Mouse (Mus musculus) embryo, embryonic 10.5 days (tissue): ENCODE results near the gene Trip6.
A peak's percentile ranks its signal among the peaks of the same experiment; 100 is the strongest.
"Not testable (repeated sequence)": the region's sequence is repeated elsewhere in the genome, so short reads cannot be mapped to it uniquely, and the experiment has no call there.

Source experiments
- DNase-seq: peaks from one replicate; pipeline ENCODE4 v3.0.0-alpha.2; 2015; ENCODE audit warnings: low spot score

The Trip6 gene

DNA sequence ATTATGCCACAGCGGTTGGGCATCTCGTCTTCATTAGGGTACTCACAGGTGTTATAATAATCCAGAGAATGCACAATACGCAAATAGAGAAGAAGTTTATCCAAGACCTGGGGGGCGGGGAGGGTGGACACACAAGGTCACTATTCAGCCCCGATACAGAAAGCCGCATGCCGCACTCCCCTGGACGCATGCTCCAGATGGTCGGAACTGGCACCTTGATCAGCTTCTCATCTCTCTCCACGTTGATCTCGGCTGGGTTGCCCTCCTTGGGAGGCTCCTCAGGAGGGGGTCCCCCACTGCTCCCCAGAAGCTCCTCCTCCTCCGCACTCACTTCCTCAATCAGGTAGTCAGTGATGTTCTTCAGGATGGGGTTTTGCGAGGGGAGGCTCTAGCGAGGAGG is 17.1 kb downstream of the Trip6 start:
- no peak for DNase-seq

DNA sequence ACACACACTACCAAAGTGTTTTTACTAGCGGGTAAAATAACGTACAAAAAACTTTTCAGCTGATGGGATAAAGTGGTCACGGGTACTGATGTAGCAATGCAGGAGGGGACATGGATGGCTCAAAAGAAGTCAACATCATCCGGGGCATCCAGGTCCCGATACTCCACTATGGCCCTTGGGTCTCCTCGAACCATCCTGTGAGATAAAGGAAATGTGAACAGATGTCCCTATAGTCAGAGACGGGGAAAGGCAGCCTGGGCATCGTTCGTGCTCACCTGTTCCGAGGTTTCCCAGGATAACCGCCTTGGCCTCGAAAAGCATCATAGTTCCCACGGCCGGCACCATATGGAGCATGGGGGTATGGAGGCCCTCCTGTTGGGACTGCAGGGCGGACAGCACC is 18.5 kb downstream of the Trip6 start:
- no peak for DNase-seq

DNA sequence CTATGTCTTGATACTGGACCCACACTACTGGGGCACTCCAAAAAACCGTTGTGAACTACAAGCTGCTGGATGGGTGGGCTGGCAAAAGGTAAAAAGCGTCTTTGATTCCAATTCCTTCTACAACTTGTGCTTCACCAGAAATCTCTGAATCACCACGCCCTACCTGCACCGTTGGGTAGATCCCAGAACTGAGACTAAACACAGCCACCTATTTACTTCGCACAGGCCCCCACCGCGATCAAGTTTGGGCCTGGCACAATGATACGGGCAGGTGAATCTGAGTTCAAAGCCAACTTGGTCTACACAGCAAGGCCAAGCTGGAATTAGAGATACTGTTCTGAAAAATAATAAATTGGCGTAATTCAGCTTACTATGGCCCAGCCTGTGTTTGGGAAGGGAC is 18.9 kb downstream of the Trip6 start:
- DNase-seq: no peak

DNA sequence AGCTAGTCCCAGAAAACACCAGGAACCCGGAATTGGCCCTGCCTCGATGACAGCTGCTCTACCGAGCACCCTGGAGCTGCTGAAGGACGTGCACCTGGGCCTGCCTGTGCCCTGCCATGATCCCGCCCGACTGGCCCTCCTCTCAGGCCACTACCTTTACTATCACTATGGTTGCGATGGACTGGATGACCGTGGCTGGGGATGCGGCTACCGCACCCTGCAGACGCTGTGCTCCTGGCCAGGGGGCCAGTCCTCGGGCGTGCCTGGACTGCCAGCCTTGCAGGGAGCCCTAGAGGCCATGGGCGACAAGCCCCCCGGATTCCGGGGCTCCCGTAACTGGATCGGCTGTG is 19.5 kb downstream of the Trip6 start:
- no peak for DNase-seq

DNA sequence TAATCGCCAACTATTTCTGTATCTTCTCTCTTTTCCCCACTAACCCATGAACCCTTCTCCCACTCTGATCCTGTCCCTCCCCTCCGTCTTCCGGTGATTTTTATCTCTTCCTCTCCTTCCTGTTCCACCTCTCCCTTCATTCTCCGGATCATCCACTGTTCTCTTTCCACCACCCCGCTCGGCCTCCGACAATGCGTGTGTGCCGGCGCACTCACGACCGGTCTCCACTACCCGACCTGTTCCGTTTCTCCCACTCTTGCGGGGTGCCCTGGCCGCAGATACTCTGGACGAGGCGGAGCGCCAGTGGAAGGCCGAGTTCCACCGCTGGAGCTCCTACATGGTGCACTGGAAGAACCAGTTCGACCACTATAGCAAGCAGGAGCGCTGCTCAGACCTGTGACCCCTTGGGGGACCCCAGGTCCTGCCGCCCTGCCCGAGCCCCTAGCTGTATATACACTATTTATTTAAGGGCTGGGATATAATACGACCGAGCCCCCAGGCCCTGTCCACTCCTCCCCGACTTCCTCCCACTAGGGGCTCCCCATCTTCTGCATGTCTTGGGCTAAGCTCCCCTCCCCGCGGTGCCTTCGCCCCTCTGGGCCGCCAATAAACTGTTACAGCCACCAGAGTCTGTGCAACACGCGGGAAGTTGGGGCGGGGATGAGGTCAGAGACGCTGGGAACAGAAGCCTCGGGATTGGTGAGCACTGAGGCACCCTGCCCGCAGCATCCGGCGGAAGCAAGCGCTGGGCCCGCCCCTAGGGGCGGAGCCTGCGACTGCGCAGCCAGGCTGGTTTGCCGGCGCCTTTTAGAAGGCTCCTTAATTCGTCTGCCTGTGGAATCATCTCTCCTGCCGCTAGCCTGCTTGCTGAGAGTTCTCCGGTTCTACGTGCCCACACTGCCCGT is 20.1 kb downstream of the Trip6 start, which contains the start of gene Ufsp1:
Ufsp1 (plus strand) TSS at position 791 of the 905 bp plus-strand sequence.
- DNase-seq: peak; percentile 97

DNA sequence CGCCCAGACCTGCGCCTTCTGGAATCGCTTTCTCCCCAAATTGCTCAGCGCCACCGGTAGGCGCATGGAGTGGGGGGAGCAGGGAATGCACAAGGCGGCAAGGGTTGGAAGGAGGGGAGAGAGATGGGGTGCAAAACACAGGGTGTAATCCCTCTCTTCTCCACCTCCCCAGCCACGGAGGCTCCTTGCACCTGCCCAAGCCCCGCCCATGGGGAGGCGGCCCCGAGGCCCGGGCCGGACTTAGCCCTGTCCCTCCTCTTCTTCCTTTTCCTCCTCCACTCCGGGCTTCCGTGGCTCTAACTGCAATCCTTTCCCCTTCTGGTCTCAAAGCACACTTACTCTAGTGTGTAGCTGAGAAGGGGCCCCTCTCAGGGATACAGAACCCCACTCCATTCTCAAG is 20.9 kb downstream of the Trip6 start:
- DNase-seq: peak; percentile 72

DNA sequence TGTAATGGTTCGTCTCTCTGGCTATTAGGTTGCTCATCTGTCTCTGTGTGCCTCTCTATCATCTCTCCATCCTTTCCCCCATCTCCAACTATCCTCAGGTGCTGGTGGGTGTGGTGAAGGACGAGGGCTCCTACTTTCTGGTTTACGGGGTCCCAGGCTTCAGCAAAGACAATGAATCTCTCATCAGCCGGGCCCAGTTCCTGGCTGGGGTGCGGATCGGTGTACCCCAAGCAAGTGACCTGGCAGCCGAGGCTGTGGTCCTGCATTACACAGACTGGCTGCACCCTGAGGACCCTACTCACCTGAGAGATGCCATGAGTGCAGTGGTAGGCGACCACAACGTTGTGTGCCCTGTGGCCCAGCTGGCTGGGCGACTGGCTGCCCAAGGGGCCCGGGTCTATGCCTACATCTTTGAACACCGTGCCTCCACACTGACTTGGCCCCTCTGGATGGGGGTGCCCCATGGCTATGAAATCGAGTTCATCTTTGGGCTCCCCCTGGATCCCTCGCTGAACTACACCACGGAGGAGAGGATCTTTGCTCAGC is 22.8 kb downstream of the Trip6 start:
- no peak for DNase-seq

DNA sequence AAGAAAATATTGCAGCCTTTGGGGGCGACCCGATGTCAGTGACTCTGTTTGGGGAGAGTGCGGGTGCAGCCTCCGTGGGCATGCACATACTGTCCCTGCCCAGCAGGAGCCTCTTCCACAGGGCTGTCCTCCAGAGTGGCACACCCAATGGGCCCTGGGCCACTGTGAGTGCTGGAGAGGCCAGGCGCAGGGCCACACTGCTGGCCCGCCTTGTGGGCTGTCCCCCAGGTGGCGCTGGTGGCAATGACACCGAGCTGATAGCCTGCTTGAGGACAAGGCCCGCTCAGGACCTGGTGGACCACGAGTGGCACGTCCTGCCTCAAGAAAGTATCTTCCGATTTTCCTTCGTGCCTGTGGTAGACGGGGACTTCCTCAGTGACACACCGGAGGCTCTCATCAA is 23.5 kb downstream of the Trip6 start:
- peak; percentile 69 for DNase-seq

DNA sequence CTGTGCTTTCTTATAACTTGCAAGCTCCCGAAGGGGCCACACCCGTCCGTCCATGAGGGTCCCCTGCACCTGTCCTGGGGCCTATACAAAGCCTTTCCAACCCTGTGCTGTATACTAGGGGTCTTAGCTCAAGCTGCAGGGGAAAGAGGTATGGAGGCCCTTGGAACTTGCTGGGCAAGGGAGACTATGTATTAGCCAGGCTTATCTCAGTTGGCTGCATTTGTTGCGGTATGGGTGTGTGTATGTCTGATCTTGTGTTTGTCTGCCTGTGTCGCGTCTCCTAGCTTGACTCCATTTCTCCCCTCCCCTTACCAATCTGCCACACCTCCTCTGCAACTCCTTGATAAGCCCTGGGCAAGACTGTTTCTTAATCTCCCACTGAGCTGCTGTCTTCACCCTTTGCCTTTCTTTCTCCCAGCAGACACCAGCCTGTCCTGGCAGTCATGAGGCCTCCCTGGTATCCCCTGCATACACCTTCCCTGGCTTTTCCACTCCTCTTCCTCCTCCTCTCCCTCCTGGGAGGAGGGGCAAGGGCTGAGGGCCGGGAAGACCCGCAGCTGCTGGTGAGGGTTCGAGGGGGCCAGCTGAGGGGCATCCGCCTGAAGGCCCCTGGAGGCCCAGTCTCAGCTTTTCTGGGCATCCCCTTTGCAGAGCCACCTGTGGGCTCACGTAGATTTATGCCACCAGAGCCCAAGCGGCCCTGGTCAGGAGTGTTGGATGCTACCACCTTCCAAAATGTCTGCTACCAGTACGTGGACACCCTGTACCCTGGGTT is 24.4 kb downstream of the Trip6 start:
- no peak for DNase-seq

DNA sequence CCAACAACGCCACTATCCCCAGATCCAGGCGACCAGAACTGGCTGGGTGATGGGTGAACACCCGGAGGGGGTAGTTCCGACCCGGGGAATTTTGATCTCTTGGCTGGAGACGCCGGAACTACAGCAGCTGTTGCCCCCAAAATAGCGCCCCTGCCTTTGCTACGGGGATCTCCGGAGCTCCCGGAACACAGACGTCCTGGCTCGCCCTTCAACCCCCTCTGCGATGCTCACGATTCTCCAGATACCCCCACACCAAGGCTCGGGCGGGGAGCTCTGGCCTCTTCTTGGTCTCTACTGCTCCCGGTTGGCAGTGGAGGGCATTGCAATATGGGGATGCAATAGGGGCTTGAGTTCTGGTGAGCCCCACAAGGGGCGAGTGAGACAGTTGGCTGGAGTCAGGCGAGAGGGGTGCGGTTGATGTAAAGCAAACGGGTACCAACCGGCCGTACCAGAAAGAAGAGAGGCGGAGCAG is 25.2 kb downstream of the Trip6 start:
- peak; percentile 77 for DNase-seq

DNA sequence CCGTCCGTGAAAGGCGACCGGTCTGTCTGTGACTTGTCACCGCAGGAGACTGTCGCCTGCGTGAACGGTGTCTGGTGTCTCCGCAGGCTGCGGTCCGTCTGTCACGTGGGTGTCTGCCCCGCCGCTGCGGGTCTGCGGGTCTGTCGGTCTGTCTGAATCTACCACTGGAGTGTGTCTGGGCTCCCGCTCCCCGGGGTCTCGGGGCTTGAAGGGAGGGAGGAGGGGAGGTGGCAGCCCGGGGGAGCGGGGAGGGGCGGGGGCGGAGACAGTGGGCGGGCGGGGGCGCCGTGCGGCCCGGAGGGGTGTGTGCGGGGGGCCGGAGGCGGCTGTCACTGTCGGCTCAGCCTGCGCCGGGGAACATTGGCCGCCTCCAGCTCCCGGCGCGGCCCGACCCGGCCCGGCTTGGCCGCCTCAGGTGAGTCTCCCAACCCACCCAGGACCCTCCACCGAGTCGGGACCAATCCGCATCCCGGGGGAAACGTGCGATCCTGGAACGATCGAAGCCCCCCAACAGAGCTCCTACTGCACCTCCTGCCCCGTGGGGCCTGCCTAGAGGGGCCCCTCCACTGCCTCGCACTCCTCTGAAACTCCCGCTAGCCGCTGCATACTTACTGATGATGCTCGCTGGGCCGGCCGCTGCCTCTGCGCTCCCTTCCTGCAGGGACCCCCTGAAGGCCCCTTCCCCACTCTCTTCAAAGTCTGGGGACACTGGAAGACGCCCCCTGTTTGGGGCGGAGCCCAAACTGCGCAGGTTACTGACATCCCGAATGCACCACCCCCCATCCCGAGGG is 26.1 kb downstream of the Trip6 start:
- DNase-seq: no peak

DNA sequence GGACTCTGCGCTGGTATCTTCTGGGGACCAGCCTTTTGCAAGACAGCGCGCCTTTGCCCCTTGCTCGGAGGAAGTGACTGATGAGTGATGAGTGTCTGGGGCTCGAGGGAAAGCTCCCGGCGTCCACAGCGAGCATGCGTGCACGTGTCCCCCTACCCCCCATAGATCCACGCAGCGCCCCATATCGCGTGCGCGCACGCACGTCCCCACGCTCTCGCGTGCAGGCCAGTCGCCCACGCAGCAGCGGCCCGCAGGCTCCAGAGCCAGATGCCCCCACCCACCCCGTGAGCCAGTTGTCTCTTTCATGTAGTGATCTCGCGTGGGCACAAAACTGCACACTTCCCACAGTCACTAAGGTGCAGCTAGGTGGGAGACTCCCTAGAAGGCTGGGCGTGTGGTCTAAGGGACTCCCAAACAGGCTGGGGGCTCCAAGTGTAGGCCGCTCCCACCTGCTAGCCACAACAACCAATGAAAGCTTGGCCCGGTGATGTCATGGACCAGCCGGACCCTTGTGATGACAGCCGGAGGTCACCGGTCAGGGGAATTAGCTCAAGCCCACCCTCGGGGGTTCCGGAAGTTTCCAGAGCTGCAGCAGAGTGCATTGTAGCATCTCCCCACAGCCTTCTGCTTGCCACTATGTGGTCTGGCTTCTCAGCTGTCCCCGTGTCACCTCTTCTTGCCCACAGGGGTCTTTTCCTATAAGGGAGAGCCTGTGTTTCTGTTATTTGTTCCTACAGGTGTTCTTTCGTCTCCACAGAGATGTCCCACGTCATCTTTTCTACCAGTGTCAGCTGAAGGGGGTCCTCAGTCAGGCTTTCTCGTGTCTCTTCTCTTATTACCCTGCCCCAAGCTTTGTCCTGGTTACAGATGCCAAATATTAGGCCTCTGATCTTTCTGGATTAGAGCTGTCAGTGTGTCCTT is 26.9 kb downstream of the Trip6 start, which contains the start of gene Ache:
Ache (plus strand) TSS at position 488 of the 921 bp plus-strand sequence.
- DNase-seq: peak; percentile 76

DNA sequence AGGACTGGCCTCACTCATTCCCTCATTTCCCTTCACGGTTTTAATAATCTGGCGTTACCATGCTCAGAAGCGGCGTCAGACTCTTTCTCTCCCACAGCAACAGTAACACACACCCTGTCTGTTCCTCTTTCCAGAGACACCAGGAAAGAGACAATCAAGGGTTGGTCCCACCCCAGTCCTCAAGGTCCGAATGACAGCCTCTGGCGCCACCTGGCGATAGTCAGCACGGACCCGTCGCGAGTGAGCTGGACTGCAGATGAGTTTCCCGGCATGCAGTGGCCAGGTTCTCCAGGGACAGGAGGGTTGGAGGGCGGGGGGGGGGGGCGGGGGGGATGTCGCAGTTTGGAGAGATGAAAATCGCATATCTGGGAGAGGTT is 27.6 kb downstream of the Trip6 start:
- peak; percentile 93 for DNase-seq

DNA sequence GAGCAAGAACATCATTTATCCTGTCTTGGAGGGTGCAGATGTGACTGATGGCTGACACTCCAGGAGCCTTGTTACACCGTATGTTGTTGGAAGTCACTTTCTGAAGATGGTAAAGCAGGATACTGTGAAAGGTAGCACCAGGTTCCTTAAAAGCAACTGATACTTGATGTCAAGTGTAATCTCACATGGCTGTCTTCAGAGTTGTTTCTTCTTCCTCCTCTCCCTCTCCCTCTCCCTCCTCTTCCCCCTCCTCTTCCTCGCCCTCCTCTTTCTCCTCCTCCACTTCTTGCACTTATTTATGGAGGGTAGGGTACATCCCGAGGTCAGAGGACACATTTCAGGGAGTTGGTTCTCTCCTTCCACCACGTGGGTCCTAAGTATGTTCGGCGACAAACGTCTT is 28.2 kb downstream of the Trip6 start:
- no peak for DNase-seq

DNA sequence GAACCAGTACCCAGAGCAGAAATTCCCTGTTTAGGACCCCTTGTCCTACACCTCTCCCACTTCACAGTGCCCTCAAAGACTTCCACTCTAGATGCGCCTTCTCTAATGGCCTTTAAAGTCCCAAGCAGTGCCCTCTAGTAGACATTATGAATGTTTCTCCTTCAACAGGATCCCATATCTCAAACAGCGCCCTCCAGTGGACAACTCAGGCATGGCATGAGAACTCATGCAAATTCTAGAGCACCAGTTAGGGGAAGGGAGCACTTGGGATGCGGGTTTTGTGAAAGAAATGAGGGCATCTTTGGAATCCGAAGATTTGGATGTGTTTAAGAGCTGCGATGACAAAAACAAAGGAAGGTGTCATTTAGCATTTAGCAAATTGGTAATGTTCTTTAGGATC is 29.2 kb downstream of the Trip6 start:
- no peak for DNase-seq

DNA sequence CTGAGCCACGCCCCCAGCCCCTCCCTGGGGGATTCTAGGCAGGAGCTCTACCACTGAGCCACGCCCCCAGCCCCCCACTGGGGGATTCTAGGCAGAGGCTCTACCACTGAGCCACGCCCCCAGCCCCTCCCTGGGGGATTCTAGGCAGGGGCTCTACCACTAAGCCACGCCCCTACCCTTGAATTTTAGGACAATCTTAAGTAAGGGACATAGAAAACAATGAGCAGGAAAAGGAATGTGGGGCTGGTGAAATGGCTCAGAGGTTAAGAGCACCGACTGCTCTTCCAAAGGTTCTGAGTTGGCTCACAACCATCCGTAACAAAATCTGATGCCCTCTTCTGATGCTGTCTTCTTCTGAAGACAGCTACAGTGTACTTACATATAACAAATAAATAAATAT is 29.8 kb downstream of the Trip6 start:
- not testable (repeated sequence) for DNase-seq

DNA sequence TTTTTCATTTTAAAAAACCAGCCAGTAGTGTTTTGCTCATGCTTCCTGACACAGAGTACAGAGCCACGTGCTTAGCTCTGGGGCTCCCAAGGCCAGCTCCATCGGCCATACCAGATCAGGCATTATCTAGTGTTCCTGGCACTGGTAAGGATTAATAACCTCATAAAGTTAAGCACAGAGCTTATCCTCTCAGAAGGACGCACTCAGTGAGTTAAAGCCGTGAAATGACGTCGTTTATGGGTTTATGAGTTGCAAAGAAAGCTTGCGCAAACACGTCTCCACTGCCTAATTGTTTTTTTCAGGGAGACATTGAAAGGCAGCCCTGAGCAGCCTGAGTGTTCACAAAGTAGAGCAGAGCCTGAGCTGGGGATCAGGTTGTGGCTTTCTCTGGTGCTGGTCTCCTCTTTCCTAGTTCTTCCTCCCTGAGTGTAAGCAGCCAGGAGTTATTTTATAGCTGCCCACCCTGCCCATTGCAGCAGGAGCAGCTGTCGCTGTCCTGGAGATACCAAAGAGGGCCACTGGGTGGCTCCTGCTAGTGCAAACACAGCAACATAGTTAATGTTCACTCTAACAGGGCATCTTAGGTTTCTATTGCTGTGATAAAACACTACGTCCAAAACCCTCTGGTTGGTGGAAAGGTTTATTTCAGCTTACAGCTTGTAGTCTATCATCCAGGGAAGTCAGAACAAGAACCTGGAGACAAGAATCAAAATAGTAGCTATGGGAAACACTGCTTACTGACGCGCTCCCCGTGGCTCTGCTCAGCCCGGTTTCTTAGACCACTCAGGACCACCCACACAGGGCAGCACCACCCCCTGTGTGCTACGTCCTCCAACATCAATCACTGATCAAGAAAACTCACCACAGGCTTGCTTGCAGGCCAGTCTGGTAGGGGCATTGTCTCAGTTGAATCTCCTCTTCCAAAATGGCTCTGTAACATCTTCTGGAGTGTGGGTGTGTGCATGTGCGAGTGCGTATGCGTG is 36.6 kb downstream of the Trip6 start:
- DNase-seq: peak; percentile 69

DNA sequence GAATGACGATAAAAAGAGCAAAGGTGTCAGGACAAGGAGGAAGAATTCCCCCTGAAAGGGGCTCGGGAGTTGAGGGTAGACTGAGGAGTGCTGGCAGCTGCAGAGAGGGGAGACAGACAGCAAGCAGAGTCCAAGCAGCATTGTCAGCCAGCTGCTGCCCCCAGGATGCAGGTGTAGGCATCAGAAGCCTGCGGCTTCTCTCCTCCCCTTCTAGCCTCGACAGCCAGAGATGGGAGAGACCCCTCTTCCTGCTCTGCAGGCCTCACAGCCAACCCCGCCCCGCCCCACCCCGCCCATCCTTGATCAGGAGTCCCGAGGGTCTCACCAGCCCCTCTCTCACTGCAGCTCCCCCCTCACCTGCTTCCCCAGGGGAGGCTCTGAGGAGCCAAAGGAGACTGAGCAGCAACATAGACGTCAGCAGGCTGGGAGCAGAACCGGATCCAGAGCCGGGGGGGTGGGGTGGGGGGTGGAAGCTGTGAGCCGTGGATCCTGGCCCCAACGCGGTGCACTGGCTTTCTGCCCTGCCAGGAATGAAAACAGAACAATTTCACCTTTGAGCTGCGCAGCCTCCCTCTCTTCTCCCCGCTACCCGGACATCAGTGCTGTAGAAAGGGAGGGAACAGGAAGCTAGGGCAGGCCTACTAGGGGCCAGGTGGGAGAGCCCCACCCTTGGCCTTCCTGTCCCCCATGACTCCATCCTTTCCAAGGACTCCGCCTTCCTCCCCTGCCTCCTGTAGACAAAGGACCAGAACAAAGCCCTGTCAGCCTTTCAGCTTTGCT is 45.9 kb downstream of the Trip6 start:
- DNase-seq: no peak

DNA sequence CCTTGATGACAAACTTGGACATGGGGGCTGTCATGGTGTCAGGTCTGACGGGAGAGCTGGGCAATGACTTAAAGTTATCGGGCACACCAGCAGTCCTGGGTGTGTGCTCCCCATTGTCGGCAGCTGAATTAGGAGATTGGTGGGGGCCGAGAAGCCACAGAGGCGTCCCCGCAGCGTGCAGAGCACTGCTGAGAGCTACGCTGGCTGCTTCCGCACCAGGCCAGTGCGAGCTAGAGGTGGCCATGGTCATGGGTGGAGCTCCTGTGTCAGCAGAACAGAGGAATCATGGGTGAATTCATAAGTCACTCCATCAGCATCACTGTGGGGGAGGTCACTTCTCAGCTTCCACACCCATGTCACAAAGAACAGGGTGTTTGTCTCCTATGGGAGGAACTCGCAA is 49.4 kb downstream of the Trip6 start:
- no peak for DNase-seq
